Mouse (Mus musculus) ES-E14 (cell line): ENCODE data around the gene Pard3b. TPM values are rescaled to one million over a fixed set of nuclear protein-coding genes. Genes with fewer than 3 reads are reported as not detected.

ENCODE experiments used
- DNase-seq: peaks from one replicate; pipeline ENCODE4 v3.0.0-alpha.2; 2013; ENCODE audit warnings: low read depth, low spot score
- H3K27ac ChIP-seq: 2 replicates; pipeline ENCODE4 v1.5.1; 2012; ENCODE audit warnings: low read depth, mild to moderate bottlenecking, low read length, moderate library complexity, mixed read lengths; ENCODE audit not compliant: poor library complexity, insufficient read depth, severe bottlenecking
- H3K36me3 ChIP-seq: 2 replicates; pipeline ENCODE4 v1.6.1; 2012; ENCODE audit warnings: mild to moderate bottlenecking, low read length, moderate library complexity, mixed read lengths; ENCODE audit not compliant: control insufficient read depth, poor library complexity, insufficient read depth, severe bottlenecking
- H3K4me1 ChIP-seq, 2 experiments: fragments of 150-350 bp in 1 of 2; sonication (generic) in 1 of 2; 2 replicates each; pipeline ENCODE4 v1.6.1; 2012; ENCODE audit warnings: low read length in 2 of 2, mild to moderate bottlenecking in 1 of 2, mixed read lengths in 1 of 2; ENCODE audit not compliant: control insufficient read depth in 2 of 2, insufficient read depth in 2 of 2, poor library complexity in 1 of 2
- H3K4me3 ChIP-seq, 2 experiments: fragments of 150-350 bp in 1 of 2; sonication (generic) in 1 of 2; 2 replicates each; pipeline ENCODE4 v1.5.1; 2012; ENCODE audit warnings: low read length in 2 of 2, low read depth in 1 of 2, mild to moderate bottlenecking in 1 of 2, mixed read lengths in 1 of 2; ENCODE audit not compliant: insufficient read depth in 1 of 2, poor library complexity in 1 of 2, severe bottlenecking in 1 of 2
- H3K9ac ChIP-seq: 2 replicates; pipeline ENCODE4 v1.6.1; 2012; ENCODE audit warnings: low read depth, mild to moderate bottlenecking, low read length, mixed read lengths; ENCODE audit not compliant: poor library complexity, insufficient read depth, severe bottlenecking
- H3K9me3 ChIP-seq: fragments of 150-350 bp; sonication (generic); 2 replicates; pipeline ENCODE4 v1.6.1; 2012; ENCODE audit warnings: low read depth, mild to moderate bottlenecking, low read length; ENCODE audit not compliant: control insufficient read depth, insufficient read depth
- CHD2 ChIP-seq: IDR thresholded peaks from 2 replicates; pipeline ENCODE4 v1.6.1; 2014; ENCODE audit warnings: mild to moderate bottlenecking, low read depth, low read length, inconsistent platforms
- HCFC1 ChIP-seq: IDR thresholded peaks from 2 replicates; pipeline ENCODE4 v1.6.1; 2012; ENCODE audit warnings: low read length, inconsistent platforms, borderline replicate concordance; ENCODE audit not compliant: insufficient read depth
- MAFK ChIP-seq: IDR thresholded peaks from 2 replicates; pipeline ENCODE4 v1.6.1; 2014; ENCODE audit warnings: mild to moderate bottlenecking, low read depth, low read length, inconsistent platforms; ENCODE audit not compliant: insufficient read depth
- ZC3H11A ChIP-seq: IDR thresholded peaks from 2 replicates; pipeline ENCODE4 v1.6.1; 2012; ENCODE audit warnings: low read depth, mild to moderate bottlenecking, inconsistent platforms, low read length, borderline replicate concordance
- ZNF384 ChIP-seq: IDR thresholded peaks from 2 replicates; pipeline ENCODE4 v1.6.1; 2012; ENCODE audit warnings: low read depth, low read length, inconsistent platforms
- in situ Hi-C, 2 experiments: fragments of 600-800 bp; cut with MboI; formaldehyde crosslinking; loops; one replicate each; pipeline ENCODE4 v1.15.1; 2025; ENCODE audit warnings: low sequenced_read_pairs in 2 of 2, inconsistent platforms in 1 of 2; ENCODE audit not compliant: unreplicated experiment in 2 of 2
- total RNA-seq: library from RNA; depleted of rRNA; stranded (reverse); fragments of 300-350 nt; gene quantifications from 2 replicates; pipeline ENCODE4 v1.2.3, GENCODE M21; 2012

Pard3b gene
- total RNA-seq, 1 experiment = 0.49 TPM

DNA sequence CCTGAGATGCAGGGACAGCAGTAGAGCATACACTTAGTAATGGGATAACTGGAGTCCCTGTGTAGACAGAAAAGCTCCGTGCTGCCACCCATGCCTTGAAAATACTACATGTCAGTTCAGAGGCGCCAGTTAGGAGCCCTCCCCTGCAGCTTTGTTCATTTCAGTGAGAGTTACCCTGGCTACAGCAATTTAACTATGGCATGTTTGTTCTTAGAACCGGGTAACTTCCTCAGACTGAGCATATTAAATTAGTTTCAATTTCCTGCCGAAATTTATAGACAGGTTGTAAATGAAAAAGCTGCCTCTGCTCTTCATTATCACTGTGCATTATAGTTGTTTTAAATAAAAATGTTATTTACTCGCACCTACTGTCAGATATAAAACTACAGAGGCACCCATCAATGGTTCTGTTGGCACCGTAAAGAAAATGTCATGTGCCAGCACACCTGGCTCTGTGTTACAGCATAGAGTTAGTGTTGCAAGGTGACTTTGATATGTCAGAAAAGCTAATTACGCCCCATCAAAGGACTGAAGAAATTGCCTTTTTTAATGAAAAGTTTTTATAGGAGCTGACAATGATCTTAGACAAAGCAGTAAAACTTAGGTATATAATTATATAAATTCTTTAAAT is 289.6 kb downstream of the Pard3b start:
- no peak overlapping the region for H3K27ac ChIP-seq
- H3K36me3 ChIP-seq = no peaks in the 10 kb centered on the region
- H3K9me3 ChIP-seq = no peaks in the 10 kb centered on the region
- no peak overlapping the region for H3K4me3 ChIP-seq
- no peak overlapping the region for H3K9ac ChIP-seq
- no peak for DNase-seq
- in situ Hi-C loops = no loop called here
- no peaks in the 10 kb centered on the region for H3K4me1 ChIP-seq
- TF ChIP-seq ZC3H11A = no peak
- TF ChIP-seq ZNF384 = no peak
- no peak for TF ChIP-seq HCFC1
- TF ChIP-seq CHD2 = no peak
- no peak for TF ChIP-seq MAFK

DNA sequence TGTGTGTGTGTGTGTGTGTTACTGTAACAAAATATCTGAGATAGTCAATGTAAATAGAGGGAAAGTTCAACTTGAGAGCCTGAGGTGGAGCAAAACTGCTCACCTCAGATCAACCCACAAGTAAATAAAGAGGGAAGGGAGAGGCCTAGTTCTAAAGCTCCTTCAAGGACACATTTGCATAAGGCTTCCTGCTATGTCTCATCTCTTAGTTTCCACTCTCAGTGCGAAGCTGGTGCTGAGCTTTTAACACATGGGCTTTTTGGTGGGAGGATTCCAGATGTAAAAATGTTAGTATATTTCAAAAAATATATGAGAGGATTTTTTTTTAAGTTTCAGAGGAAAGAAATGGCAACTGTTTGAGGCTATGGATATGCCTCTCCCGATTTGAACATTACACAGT is 294.9 kb downstream of the Pard3b start:
- H3K27ac ChIP-seq = no peak overlapping the region
- no peak for TF ChIP-seq ZC3H11A
- TF ChIP-seq HCFC1 = no peak
- TF ChIP-seq CHD2 = no peak
- no peak for TF ChIP-seq MAFK
- TF ChIP-seq ZNF384 = no peak
- H3K36me3 ChIP-seq = no peaks in the 10 kb centered on the region
- H3K9ac ChIP-seq = no peak overlapping the region
- no peaks in the 10 kb centered on the region for H3K4me1 ChIP-seq
- H3K4me3 ChIP-seq = no peak overlapping the region
- no peak for DNase-seq
- no peaks in the 10 kb centered on the region for H3K9me3 ChIP-seq
- in situ Hi-C loops = no loop called here

DNA sequence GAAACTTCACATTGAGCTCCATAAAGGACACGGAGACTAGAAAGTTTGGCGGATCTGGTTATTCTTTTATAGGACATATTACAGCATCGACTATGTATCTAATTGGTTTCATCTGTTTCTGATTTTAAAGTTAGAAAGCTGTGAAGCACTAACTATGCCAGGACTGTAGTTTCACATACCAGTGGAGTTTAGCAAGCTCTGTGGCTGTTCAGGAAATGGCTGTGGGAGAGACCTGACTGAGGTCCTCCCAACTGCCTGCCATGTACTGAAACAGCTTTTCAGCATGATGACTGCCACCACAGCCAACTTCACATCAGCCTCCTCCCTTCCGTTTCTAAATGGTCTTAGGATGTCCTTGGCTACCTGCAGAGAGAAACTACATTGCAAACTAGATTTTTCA is 296.1 kb downstream of the Pard3b start:
- no peak for DNase-seq
- TF ChIP-seq CHD2 = no peak
- no peak for TF ChIP-seq ZNF384
- no peak for TF ChIP-seq HCFC1
- no peak for TF ChIP-seq MAFK
- TF ChIP-seq ZC3H11A = no peak
- no peaks in the 10 kb centered on the region for H3K9me3 ChIP-seq
- H3K36me3 ChIP-seq = no peaks in the 10 kb centered on the region
- in situ Hi-C loops = no loop called here
- no peak overlapping the region for H3K9ac ChIP-seq
- H3K4me1 ChIP-seq = no peaks in the 10 kb centered on the region
- no peak overlapping the region for H3K4me3 ChIP-seq
- no peak overlapping the region for H3K27ac ChIP-seq

DNA sequence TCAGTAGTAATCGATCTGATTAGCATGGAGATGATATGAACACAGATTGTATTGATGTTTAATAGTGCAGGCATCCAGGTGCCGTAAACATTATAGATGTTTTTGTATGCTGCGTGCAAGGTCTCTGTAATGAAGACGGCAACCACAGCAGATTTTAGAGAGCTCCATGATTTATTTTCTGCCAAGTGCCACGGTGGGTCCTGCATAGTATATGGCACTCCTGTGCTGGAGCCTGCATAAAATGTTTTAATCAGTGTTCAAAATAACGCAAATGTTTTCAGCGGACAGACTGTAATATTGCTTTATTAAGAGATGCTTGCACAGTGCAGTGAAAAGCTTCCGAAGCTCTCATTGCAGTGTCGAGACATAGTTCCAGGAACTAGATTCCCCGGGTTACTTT is 301.3 kb downstream of the Pard3b start:
- in situ Hi-C loops = no loop called here

GRCm38 (mm10) chr1:61961533-61961932 is 322.9 kb downstream of the Pard3b start:
- no peaks in the 10 kb centered on the region for H3K9me3 ChIP-seq
- no peak overlapping the region for H3K27ac ChIP-seq
- DNase-seq = no peak
- no peaks in the 10 kb centered on the region for H3K4me1 ChIP-seq
- H3K4me3 ChIP-seq = no peak overlapping the region
- no peaks in the 10 kb centered on the region for H3K36me3 ChIP-seq
- H3K9ac ChIP-seq = no peak overlapping the region
- TF ChIP-seq CHD2 (no peak), ZNF384 (no peak), HCFC1 (no peak), ZC3H11A (no peak), MAFK (no peak)
- in situ Hi-C loops = no loop called here

More for the DNA sequence above, 301.3 kb downstream of the Pard3b start:
- no peak for DNase-seq
- Histone ChIP-seq H3K4me3 (no peak overlapping the region), H3K9ac (no peak overlapping the region), H3K36me3 (no peaks in the 10 kb centered on the region), H3K27ac (no peak overlapping the region), H3K4me1 (no peaks in the 10 kb centered on the region), H3K9me3 (no peaks in the 10 kb centered on the region)
- TF ChIP-seq HCFC1 = no peak
- no peak for TF ChIP-seq ZC3H11A
- TF ChIP-seq ZNF384 = no peak
- TF ChIP-seq MAFK = no peak
- TF ChIP-seq CHD2 = no peak
